Mouse (Mus musculus) left cerebral cortex, postnatal 14 days (tissue): ENCODE data around the gene Vamp2. TPM values are rescaled to one million over a fixed set of nuclear protein-coding genes. Genes with fewer than 3 reads are reported as not detected.

Source experiments
- DNase-seq, 2 experiments: peaks; one replicate each; pipeline ENCODE4 v3.0.0; 2021 to 2022; ENCODE audit warnings: low spot score in 2 of 2, mixed read lengths in 1 of 2
- intact Hi-C: fragments of 180-260 bp; cut with DNase I; formaldehyde crosslinking; loops from one replicate; pipeline ENCODE4 v1.15.1; 2025
- total RNA-seq, 2 experiments: library from RNA; stranded (reverse); gene quantifications; 2 replicates each; pipeline ENCODE4 v1.2.3; 2021

Gene Vamp2
- total RNA-seq, 2 experiments from 2014 or later = 1,220 to 1,271 TPM

- DNase-seq = no peak
- intact Hi-C loops = loop anchor here (5.0 kb wide), 1 partner anchor 245 kb away; the partner anchor contains the start of gene Chd3
Observed at GRCm38 (mm10) chr11:69121741-69122335, 33.5 kb downstream of the Vamp2 start.

GRCm38 (mm10) chr11:69122336-69122951, 34.2 kb downstream of the Vamp2 start, which contains the start of gene 9130213A22Rik:
TSS of gene 9130213A22Rik (minus strand) at chr11:69122589.
- peak; percentile 84 to 87 for DNase-seq
- intact Hi-C loops = loop anchor here (5.0 kb wide), 1 partner anchor 245 kb away; the partner anchor contains the start of gene Chd3

- DNase-seq = peak; percentile 95 to 96
- intact Hi-C loops = loop anchor here (5.0 kb wide), 1 partner anchor 244 kb away; the partner anchor contains the start of gene Chd3
Observed at GRCm38 (mm10) chr11:69123056-69123692, 34.9 kb downstream of the Vamp2 start.

DNA sequence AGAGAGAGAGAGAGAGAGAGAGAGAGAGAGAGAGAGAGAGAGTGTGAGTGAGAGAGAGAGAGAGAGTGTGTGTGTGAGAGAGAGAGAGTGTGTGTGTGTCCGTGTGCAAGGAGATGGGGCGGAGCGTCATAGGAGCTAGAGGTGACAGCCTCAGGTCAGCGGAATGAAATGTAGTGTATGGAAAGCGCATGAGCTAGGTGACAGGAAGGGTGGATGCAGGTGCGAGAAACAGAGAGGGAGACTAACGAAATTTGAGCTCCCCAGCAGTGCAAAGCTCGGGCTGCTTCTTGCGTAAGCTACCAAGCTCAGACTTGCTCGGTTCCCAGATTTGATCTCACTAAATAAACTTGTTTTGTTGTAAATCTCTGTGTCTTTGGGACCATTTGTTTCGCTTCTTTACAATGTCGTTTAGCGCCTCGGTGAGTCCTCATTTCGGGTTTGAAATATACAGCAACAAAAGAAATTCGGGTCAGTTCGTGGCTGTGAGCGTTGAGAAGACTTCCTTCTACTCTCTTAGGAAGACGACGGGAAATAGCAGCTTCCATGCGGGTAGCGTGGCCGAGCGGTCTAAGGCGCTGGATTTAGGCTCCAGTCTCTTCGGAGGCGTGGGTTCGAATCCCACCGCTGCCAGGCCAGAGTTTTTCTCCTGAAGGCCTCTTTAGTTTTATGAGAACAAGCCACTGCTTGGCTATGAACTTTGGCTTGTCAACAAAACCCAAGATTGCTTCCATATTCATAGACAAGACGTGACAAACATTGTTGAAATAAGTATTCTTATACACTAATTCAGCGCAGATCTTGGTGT, 35.6 kb downstream of the Vamp2 start:
- intact Hi-C loops = loop anchor here (2.0 to 5.0 kb wide), 2 partner anchors 61 to 243 kb away; partner anchors contain the start of gene Chd3
- peak; percentile 93 to 96 for DNase-seq

- peak; percentile 81 to 84 for DNase-seq
- intact Hi-C loops = loop anchor here (2.0 to 5.0 kb wide), 2 partner anchors 62 to 243 kb away; partner anchors contain the start of gene Chd3
Observed at GRCm38 (mm10) chr11:69124498-69124847, 36.2 kb downstream of the Vamp2 start.

- peak; percentile 86 to 89 for DNase-seq
- intact Hi-C loops = loop anchor here (1.0 to 2.0 kb wide), 2 partner anchors 25 to 62 kb away; no protein-coding TSS in a partner anchor
Observed at GRCm38 (mm10) chr11:69125041-69125851, 37.0 kb downstream of the Vamp2 start.

- intact Hi-C loops = loop anchor here (1.0 to 2.0 kb wide), 2 partner anchors 25 to 63 kb away; no protein-coding TSS in a partner anchor
- no peak for DNase-seq
Observed at GRCm38 (mm10) chr11:69125852-69125918, 37.4 kb downstream of the Vamp2 start, which contains the start of gene Aloxe3. TSS of gene Aloxe3 (plus strand) at chr11:69125896.

DNA sequence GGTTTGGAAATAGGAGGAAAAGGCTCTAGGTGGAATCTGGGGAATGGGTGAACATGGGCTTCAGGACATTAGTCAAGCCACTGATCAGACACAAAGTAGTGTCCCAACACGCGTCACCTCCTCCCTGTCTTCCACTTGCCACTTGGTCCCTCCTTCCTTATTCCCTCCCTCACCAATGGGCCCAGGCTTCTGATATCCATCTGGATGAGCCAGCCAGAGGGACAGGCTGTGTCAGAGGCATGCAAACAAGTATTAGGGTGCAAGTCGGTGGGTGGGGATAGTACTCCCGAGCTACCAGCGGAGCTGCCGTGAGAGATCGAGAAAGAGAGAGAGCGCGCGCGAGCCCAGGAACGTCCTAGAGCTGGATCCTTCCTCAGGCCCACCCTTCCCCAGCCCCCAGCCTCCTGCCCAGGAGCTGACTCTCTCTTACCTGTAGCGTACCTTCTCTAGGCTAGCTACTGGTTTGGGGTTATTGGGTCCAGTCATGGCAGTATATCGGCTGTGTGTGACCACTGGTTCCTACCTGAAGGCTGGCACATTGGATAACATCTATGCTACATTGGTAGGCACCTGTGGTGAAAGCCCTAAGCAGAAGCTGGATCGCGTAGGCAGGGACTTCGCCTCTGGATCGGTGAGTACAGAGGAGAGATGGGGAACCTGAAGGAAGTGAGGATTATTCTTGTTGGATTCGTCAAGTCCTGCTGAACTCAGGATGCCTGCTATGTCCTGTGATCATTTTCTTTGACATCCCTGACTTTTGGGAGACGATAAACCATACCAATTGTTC, 37.8 kb downstream of the Vamp2 start:
- intact Hi-C loops = loop anchor here (1.0 to 2.0 kb wide), 2 partner anchors 24 to 63 kb away; no protein-coding TSS in a partner anchor
- no peak for DNase-seq

DNA sequence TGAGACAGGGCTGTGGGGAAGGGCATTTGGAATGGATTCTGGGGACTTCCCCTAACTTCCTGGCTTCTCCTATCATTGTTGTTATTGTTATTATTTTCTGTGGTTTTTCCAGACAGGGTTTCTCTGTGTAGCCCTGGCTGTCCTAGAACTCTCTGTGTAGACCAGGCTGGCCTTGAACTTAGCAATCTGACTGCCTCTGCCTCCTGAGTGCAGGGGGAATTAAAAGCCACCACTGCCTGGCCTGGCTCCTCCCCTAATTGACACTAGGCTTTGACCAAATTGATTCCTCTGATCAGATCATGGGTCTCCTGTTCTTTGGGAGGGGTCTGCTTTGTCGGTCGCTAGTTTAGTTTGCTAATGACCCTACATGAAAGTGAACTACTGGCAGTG, 38.4 kb downstream of the Vamp2 start:
- no peak for DNase-seq
- intact Hi-C loops = no loop called here

GRCm38 (mm10) chr11:69128426-69129122, 40.3 kb downstream of the Vamp2 start:
- DNase-seq = no peak
- intact Hi-C loops = no loop called here

DNA sequence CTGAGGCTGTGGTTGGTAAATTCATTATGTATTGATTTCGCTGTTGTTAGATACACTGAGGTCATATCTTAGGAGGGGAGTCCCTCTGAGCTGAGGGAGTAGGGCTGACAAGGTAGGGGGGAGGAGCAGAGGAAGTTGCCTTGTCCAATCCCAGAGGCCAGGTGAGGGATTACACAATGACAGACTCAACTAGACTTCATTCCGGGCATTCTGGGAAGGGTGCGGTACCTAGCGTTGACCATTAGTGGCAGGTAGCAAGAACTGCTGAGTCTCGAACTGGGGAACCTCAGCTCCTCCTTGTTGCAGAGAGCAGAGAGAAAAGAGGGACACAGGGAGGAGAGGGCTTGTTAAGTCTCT, 45.3 kb downstream of the Vamp2 start:
- DNase-seq = no peak
- intact Hi-C loops = no loop called here

- intact Hi-C loops = no loop called here
- DNase-seq = peak; percentile 86 to 97
Observed at GRCm38 (mm10) chr11:69133923-69134621, 45.8 kb downstream of the Vamp2 start.

GRCm38 (mm10) chr11:69134622-69134968, 46.3 kb downstream of the Vamp2 start:
- intact Hi-C loops = no loop called here
- DNase-seq = no peak

GRCm38 (mm10) chr11:69135361-69135760, 47.1 kb downstream of the Vamp2 start:
- DNase-seq = no peak

More at GRCm38 (mm10) chr11:69135361-69135760, 47.1 kb downstream of the Vamp2 start:
- intact Hi-C loops = no loop called here
